Mouse (Mus musculus) kidney, adult 2 months (tissue): Measurements from ENCODE around the gene Arl8a. TPM values are rescaled to one million over a fixed set of nuclear protein-coding genes. Genes with fewer than 3 reads are reported as not detected.
"Not testable (repeated sequence)": the region's sequence is repeated elsewhere in the genome, so short reads cannot be mapped to it uniquely, and the experiment has no call there.

Experiments
- DNase-seq: peaks from one replicate; pipeline ENCODE4 v3.0.0; 2021
- H3K27ac ChIP-seq: fragments of 200-500 bp; 2 replicates; pipeline ENCODE4 v1.5.1; 2012; ENCODE audit warnings: low read depth, low read length, control low read depth, inconsistent platforms; ENCODE audit not compliant: insufficient read depth
- H3K27me3 ChIP-seq: fragments of 200-500 bp; replicated peaks from 2 replicates; pipeline ENCODE4 v1.6.1; 2012; ENCODE audit warnings: mild to moderate bottlenecking, moderate library complexity, low read length, inconsistent platforms; ENCODE audit not compliant: control insufficient read depth, insufficient read depth
- H3K36me3 ChIP-seq: fragments of 200-500 bp; 2 replicates; pipeline ENCODE4 v1.6.1; 2012; ENCODE audit warnings: mild to moderate bottlenecking, moderate library complexity, low read length, inconsistent platforms; ENCODE audit not compliant: control insufficient read depth, insufficient read depth
- H3K4me1 ChIP-seq: fragments of 200-500 bp; 2 replicates; pipeline ENCODE4 v1.6.1; 2011; ENCODE audit warnings: low read length; ENCODE audit not compliant: control insufficient read depth, insufficient read depth
- H3K4me3 ChIP-seq: fragments of 200-500 bp; 2 replicates; pipeline ENCODE4 v1.5.1; 2011; ENCODE audit warnings: mild to moderate bottlenecking, low read depth, low read length, control low read depth; ENCODE audit not compliant: insufficient read depth
- CTCF ChIP-seq: fragments of 200-500 bp; conservative IDR thresholded peaks from 2 replicates; pipeline ENCODE4 v1.5.1; 2011; ENCODE audit warnings: low read depth, mild to moderate bottlenecking, control low read depth, low read length, moderate library complexity, mixed read lengths; ENCODE audit not compliant: insufficient read depth, insufficient read length
- POLR2A ChIP-seq: fragments of 200-500 bp; IDR thresholded peaks from one replicate; pipeline ENCODE4 v1.6.1; 2011; ENCODE audit warnings: low read depth, low read length, control low read depth
- WGBS: fragments of 180-500 bp; shearing (Covaris S2); methylation state at CpG from one replicate; pipeline ENCODE4 v1.1.7; 2018; 5-methylcytosine and 5-hydroxymethylcytosine counted together
- polyA plus RNA-seq: library from polyadenylated mRNA; depleted of rRNA; stranded (reverse); fragments of >200 nt; gene quantifications from 2 replicates; pipeline ENCODE4 v1.2.3, GENCODE M21; 2012

The Arl8a gene
- polyA plus RNA-seq, 1 experiment: 107 TPM

- no peaks in the 10 kb centered on the region for H3K27me3 ChIP-seq
- H3K4me1 ChIP-seq: peaks cover 16% of the 10 kb centered on the region
- TF ChIP-seq POLR2A: no peak
- no peak for TF ChIP-seq CTCF
- no peaks in the 10 kb centered on the region for H3K36me3 ChIP-seq
- no peak overlapping the region for H3K4me3 ChIP-seq
- WGBS: 63% methylated on average over 8 of the region's 8 CpGs
- no peak for DNase-seq
- H3K27ac ChIP-seq: no peak overlapping the region
These were observed 39.8 kb downstream of the Arl8a start for GRCm38 (mm10) chr1:135186427-135186826.

- DNase-seq, H3K4me3 ChIP-seq, H3K36me3 ChIP-seq, H3K27ac ChIP-seq, H3K27me3 ChIP-seq: not testable (repeated sequence)
- WGBS: 68% methylated on average over 2 of the region's 2 CpGs
- peaks cover 11% of the 10 kb centered on the region for H3K4me1 ChIP-seq
These were observed 40.4 kb downstream of the Arl8a start for GRCm38 (mm10) chr1:135187016-135187415.

GRCm38 (mm10) chr1:135188197-135188596, 41.6 kb downstream of the Arl8a start:
- Histone ChIP-seq H3K27ac (no peak overlapping the region), H3K36me3 (no peaks in the 10 kb centered on the region), H3K4me3 (no peak overlapping the region), H3K27me3 (no peaks in the 10 kb centered on the region), H3K4me1 (peaks cover 5% of the 10 kb centered on the region; the same call in 1 of the 2 replicates)
- DNase-seq: peak; percentile 68
- TF ChIP-seq CTCF (no peak), POLR2A (no peak)
- WGBS: 34% methylated on average over 3 of the region's 3 CpGs

- TF ChIP-seq CTCF (no peak), POLR2A (no peak)
- 87% methylated on average over 4 of the region's 4 CpGs for WGBS
- DNase-seq: no peak
- Histone ChIP-seq H3K27me3 (no peaks in the 10 kb centered on the region), H3K36me3 (no peaks in the 10 kb centered on the region), H3K4me1 (peaks cover 2% of the 10 kb centered on the region; the same call in 1 of the 2 replicates), H3K27ac (no peak overlapping the region), H3K4me3 (no peak overlapping the region)
These were observed 42.6 kb downstream of the Arl8a start for GRCm38 (mm10) chr1:135189186-135189585.

GRCm38 (mm10) chr1:135194335-135194734, 47.7 kb downstream of the Arl8a start:
- not testable (repeated sequence) for H3K4me3 ChIP-seq, H3K36me3 ChIP-seq, H3K27me3 ChIP-seq, H3K4me1 ChIP-seq, H3K27ac ChIP-seq
- WGBS: 77% methylated on average over 5 of the region's 5 CpGs
- DNase-seq: peak; percentile 47

- Histone ChIP-seq H3K4me3 (no peak overlapping the region), H3K27ac (no peak overlapping the region), H3K27me3 (no peaks in the 10 kb centered on the region), H3K4me1 (no peaks in the 10 kb centered on the region), H3K36me3 (no peaks in the 10 kb centered on the region)
- peak; percentile 56 for DNase-seq
- TF ChIP-seq CTCF: no peak
- no peak for TF ChIP-seq POLR2A
- 62% methylated on average over 6 of the region's 6 CpGs for WGBS
These were observed 49.4 kb downstream of the Arl8a start for GRCm38 (mm10) chr1:135195907-135196440.

GRCm38 (mm10) chr1:135198412-135198811, 51.8 kb downstream of the Arl8a start:
- WGBS: 82% methylated on average over 5 of the region's 5 CpGs
- H3K27ac ChIP-seq: no peak overlapping the region
- H3K27me3 ChIP-seq: no peaks in the 10 kb centered on the region
- H3K4me1 ChIP-seq: no peaks in the 10 kb centered on the region
- H3K36me3 ChIP-seq: no peaks in the 10 kb centered on the region
- no peak for DNase-seq
- no peak overlapping the region for H3K4me3 ChIP-seq
- no peak for TF ChIP-seq POLR2A
- no peak for TF ChIP-seq CTCF
